Mouse (Mus musculus): ENCODE measurements around the gene Mfn1. TPM values are rescaled to one million over a fixed set of nuclear protein-coding genes. Genes with fewer than 3 reads are reported as not detected.

The Mfn1 gene
- polyA plus RNA-seq, 2 experiments from 2014 or later: 10.2 to 12.0 TPM

DNA sequence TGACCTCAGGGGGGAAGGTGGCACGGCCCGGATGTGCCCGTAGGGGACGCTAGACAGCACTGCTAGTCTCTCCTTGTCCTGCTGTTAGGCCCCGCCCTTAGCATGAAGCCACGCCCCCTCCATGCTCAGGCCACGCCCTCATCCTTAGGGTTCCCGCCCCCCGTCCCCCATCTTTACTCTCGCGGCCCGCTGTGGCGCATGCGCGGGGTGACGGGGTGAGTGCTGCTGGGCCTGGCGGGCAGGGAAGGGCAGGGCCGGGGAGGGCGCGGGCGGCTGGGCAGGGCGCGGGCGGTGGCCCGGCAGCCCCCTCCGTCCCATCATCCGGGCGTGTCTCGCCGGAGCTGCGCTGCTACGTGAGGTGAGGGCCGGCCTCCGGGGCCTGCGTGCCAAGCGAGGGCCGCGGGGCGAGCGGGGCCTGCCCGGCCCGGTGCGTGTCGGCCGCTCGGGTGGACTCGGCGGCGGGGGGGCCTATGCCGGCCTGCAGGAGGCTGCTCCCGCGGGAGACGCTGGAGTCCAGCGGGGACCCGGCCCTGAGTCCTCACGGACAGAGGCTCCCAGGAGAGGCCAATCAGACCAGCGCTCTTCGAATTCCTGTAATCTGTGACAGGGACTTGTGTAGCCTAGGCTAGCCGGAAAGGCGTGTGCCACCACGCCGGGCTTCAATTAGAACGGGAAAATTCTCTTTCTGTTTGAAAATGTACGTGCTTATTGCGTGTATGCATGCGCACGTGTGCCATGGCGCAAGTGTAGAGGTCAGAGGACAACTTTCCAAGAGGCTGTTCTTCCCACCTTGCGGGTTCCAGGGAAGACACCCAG, 18.7 kb upstream of the Mfn1 start:
- ATAC-seq: peak; percentile 76

DNA sequence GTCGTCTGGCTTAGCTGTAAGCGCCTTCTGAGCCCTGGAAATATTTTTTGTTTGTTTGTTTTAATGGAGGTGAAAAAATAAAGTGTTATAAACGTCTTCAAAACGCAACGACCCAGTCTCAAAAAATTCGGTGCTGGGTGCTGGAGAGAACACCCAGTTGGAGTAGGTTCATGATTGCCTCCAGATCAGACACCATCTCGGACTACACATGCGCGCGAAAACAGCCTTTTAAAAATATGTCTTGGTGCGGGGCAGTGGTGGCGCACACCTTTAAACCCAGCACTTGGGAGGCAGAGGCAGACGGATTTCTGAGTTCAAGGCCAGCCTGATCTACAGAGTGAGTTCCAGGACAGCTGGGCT, 18.1 kb upstream of the Mfn1 start:
- no peak for ATAC-seq

- ATAC-seq: no peak
These were observed 16.5 kb upstream of the Mfn1 start for GRCm38 (mm10) chr3:32512686-32513284.

GRCm38 (mm10) chr3:32513528-32513927, 15.7 kb upstream of the Mfn1 start:
- no peak for ATAC-seq

DNA sequence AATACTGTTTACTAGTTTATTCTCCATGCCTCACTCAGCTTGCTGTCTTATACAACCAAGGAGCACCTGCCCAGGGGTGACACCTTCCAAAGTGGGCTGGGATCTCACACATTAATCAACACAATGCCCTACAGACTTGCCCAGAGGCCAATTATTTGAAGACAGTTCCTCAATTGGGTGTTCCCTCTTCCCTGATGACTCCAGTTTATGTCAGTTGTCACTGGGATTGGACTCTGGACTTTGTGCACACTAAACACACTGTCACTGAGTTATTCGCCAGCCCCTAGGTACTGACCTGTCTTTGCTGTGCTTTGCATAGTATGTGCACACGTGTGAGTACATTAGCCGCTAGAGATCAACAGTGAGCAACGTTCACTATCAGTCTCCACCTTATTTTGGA, 2.1 kb upstream of the Mfn1 start:
- ATAC-seq: no peak

DNA sequence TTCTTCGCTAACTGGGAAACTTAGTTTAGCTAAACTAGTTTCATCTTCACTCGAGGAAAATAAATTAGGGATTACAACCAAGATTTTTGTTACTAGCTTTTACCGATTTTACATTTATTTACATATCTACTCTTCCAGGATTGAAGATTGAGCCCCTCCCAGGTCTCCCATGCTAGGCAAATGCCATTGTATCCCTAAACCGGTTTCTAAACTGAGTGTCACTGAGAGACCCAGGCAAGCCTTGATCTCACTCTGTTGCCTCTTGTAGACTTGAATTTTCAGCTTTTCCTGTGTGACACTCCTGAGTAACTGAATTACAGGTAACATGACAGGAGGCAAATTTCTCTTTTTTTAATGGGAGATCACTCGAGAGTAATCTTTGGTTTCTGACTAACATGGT, 776 bp downstream of the Mfn1 start:
- ATAC-seq: no peak

- ATAC-seq: no peak
These were observed 6.4 kb downstream of the Mfn1 start for GRCm38 (mm10) chr3:32535692-32536091.

GRCm38 (mm10) chr3:32537556-32537955, 8.3 kb downstream of the Mfn1 start:
- no peak for ATAC-seq

GRCm38 (mm10) chr3:32538091-32538490, 8.8 kb downstream of the Mfn1 start:
- no peak for ATAC-seq

DNA sequence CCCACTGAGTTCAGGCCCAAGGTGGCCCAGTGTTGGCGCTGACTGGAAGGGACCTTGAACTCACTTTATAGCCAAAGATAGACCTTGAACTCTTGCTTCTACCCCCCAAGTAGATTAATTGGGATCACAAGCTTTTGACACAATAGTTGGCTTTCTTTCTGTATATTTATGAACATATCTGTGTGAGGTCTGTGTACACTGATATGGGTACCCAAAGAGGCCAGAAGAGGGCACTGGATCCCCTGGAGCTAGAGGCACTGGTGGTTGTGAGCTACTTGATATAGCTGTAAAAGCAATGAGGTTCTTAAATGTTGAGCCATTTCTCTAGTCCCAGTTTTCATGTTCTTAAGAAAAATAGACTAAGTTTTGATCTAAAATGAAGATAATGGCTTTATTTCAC, 23.8 kb downstream of the Mfn1 start:
- no peak for ATAC-seq

- no peak for ATAC-seq
These were observed 34.1 kb downstream of the Mfn1 start for GRCm38 (mm10) chr3:32563401-32563800.

- ATAC-seq: no peak
These were observed 43.8 kb downstream of the Mfn1 start for GRCm38 (mm10) chr3:32573086-32573485.

DNA sequence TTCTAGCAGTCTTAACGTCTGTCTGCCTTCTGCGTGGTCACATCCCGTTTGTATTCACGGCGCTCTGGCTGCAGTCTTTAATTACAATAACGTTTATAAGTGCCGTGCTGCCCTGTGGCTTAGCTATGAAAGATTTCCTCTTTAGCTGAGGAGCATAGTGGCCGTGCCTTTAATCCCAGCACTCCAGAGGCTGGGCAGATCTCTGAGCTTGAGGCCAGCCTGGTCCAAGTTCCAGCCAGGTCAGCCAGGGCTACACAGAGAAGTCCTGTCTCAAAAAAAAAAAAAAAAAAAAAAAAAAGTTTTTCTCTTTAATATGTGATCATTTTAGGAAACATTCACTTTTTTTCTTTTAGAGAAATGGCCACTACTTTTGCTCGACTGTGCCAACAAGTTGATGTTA, 44.6 kb downstream of the Mfn1 start:
- ATAC-seq: no peak

- no peak for ATAC-seq
These were observed 45.9 kb downstream of the Mfn1 start for GRCm38 (mm10) chr3:32575151-32575550.

DNA sequence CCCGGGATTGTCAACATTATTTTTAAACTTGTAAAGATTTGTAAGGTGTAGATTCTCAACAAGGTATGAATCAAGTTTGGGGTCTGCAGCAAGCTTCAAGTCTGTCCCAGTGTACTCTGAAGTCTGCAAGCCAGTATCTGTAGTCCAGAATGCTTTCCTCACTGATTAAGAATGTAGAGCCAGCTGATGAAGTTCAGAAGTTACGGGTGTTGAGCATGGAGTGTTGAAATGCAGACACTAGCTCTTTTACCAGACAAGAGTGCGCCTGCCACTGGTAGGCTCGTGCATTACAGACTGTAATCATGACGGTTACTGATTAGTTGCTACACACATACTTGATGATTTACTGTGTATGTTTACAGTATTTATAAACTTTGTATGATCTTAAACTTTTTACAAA, 49.5 kb downstream of the Mfn1 start:
- no peak for ATAC-seq

DNA sequence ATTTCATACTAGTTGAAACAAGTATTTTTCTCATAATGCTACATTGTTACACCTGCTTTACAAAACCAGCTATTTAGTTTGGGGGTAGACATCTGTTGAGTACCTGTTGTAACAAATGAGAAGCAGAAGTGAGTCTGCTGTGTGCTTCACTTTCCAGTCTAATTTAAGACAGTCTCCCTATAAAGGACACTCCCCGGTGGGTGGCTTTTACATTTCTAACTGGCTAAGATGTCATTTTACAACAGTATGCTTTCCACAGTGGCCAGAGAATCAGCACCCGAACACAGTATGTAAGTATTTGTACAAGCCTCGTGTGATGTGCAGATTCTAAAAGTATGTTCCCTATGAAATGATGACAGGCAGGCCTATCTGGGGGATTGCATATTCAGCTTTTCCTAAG, 51.5 kb downstream of the Mfn1 start:
- no peak for ATAC-seq

DNA sequence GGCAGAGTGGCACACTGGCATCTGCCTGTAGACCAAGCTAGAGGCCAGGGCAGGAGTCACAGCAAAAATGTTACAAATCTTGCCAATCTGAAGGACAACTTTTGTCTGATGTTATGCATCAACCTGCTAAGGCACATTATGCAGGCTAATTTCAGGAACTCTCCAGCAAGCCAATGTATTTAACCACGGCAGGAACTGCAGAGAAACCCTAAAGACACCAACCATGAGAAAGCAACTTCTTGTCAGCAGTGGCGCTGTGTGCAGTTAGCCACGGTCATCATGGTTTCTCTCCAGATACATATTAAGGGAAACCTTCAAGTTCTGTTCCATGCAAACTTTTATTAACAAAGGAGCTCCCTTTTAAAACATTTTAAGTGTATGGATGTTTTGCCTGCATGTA, 52.6 kb downstream of the Mfn1 start:
- no peak for ATAC-seq

GRCm38 (mm10) chr3:32583489-32583888, 54.2 kb downstream of the Mfn1 start:
- no peak for ATAC-seq

- ATAC-seq: no peak
These were observed 57.0 kb downstream of the Mfn1 start for GRCm38 (mm10) chr3:32586274-32586673.

DNA sequence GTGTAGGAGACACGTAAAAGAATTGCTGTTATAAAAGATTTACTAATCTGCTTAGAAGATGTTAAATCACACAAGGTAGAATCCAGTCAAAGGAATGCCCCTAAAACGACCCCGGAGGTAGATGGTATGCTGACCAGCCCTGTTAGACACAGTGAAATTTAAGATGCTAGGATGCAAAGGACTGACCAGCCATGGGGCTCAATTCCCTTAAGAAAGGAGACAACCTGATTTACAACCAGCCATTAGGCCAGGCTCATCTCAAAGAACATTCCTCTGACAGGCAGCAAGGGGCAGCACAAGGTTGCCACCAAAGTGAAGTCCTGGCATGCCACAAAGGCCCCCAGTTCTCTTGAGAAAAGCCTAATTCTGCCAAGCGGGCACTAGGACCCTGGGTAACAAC, 65.8 kb downstream of the Mfn1 start:
- ATAC-seq: no peak

GRCm38 (mm10) chr3:32599328-32599727, 70.1 kb downstream of the Mfn1 start:
- ATAC-seq: no peak

DNA sequence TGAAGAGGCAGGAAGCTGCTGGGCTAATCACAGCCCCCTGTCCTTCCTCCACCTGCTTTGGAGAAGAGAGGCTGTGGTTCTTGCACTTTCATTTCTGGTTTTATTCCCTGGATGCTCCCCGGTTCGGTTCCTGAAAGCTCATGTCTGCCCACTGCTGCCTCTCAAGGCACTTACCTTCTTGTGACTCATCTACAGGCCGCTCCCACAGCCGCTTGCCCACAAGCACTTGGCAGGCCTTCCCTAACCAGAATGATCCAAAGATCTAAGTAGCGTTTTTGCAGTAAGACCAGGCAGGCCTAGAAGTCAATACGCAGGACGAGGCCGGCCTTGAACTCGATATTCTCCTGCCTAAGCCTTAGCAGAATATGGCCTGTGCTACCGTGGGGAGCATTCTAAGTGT, 71.8 kb downstream of the Mfn1 start:
- ATAC-seq: no peak

GRCm38 (mm10) chr3:32609233-32609632, 80.0 kb downstream of the Mfn1 start:
- ATAC-seq: no peak

- no peak for ATAC-seq
These were observed 81.3 kb downstream of the Mfn1 start for GRCm38 (mm10) chr3:32610560-32610959.
